Mouse (Mus musculus): ENCODE measurements around the gene Pik3cb. TPM values are rescaled to one million over a fixed set of nuclear protein-coding genes. Genes with fewer than 3 reads are reported as not detected.
A peak's percentile ranks its signal among the peaks of the same experiment; 100 is the strongest.

The Pik3cb gene
- total and polyA plus RNA-seq, 2 experiments from 2014 or later, result 3.8 to 5.8 TPM

DNA sequence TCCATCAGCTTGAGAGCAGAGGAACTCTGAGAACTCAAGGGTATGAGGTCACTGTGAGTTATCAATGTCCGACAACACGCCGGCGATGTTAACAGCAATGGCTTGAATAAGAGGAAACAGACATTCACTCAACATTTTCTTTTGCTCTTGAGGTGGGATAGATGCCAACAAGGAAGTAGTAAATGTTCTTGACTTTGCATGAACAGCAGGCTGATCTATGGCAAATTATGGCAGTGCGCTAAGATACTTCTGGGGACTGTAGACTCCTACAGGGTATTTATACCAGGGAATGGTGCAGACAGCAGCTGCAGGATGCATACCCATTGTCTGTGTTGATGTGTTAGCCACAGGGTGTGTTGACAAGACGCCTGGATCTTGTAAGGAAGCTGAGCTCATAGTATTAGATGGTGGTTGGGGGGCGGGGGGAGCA is 17.8 kb upstream of the Pik3cb start:
- Histone ChIP-seq H3K27ac (ENCODE audit: low read depth, low read length) (no peak overlapping the region), H3K27me3 (ENCODE audit: insufficient read depth, low read length) (no peaks in the 10 kb centered on the region), H3K4me1 (ENCODE audit: insufficient read depth, low read length) (no peaks in the 10 kb centered on the region), H3K9ac (replicated peaks; ENCODE audit: low read length, poor library complexity, severe bottlenecking) (no peak overlapping the region), H3K36me3 (ENCODE audit: insufficient read depth, low read length) (peaks cover 5% of the 10 kb centered on the region; the same call in 1 of the 2 replicates), H3K4me2 (ENCODE audit: low read depth, low read length, poor library complexity, severe bottlenecking) (no peak overlapping the region), H3K4me3 (ENCODE audit: low read depth, low read length) (no peak overlapping the region), H3K9me3 (ENCODE audit: low read length) (no peaks in the 10 kb centered on the region)
- 78% methylated on average over 7 of the region's 7 CpGs for WGBS
- ATAC-seq (ENCODE audit: low FRiP score) (no peak), DNase-seq (ENCODE audit: low spot score) (no peak)
- TF ChIP-seq CTCF (IDR thresholded peaks at IDR 0.05), result no peak

DNA sequence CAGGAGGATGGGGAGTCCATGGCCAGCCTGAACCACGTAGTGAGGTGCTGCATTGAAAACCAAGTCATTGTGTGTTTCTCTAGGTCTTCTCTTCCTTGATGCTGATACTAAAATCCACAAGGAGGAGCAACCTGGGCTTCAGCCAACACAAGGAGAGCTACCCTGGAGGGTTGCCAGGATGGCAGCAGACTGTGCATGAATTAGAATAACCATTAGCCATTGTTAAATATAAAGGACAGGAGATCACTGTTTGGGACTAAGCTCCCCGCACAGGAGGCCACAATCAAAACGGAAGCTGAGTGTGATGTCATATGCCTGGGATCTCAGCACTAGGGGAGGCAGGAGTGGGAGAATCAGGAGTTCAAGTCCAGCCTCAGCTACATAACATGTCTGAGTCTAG is 13.2 kb upstream of the Pik3cb start:
- Histone ChIP-seq H3K4me2 (ENCODE audit: low read depth, low read length, poor library complexity, severe bottlenecking) (no peak overlapping the region), H3K27me3 (ENCODE audit: insufficient read depth, low read length) (no peaks in the 10 kb centered on the region), H3K4me3 (ENCODE audit: low read depth, low read length) (no peak overlapping the region), H3K36me3 (ENCODE audit: insufficient read depth, low read length) (peaks cover 5% of the 10 kb centered on the region; the same call in 1 of the 2 replicates), H3K4me1 (ENCODE audit: insufficient read depth, low read length) (no peaks in the 10 kb centered on the region), H3K27ac (ENCODE audit: low read depth, low read length) (no peak overlapping the region), H3K9ac (replicated peaks; ENCODE audit: low read length, poor library complexity, severe bottlenecking) (no peak overlapping the region), H3K9me3 (ENCODE audit: low read length) (no peaks in the 10 kb centered on the region)
- 9% methylated on average over 3 of the region's 3 CpGs for WGBS
- no peak for TF ChIP-seq CTCF (IDR thresholded peaks at IDR 0.05)
- ATAC-seq (ENCODE audit: low FRiP score) (no peak), DNase-seq (ENCODE audit: low spot score) (peak; percentile 43)

DNA sequence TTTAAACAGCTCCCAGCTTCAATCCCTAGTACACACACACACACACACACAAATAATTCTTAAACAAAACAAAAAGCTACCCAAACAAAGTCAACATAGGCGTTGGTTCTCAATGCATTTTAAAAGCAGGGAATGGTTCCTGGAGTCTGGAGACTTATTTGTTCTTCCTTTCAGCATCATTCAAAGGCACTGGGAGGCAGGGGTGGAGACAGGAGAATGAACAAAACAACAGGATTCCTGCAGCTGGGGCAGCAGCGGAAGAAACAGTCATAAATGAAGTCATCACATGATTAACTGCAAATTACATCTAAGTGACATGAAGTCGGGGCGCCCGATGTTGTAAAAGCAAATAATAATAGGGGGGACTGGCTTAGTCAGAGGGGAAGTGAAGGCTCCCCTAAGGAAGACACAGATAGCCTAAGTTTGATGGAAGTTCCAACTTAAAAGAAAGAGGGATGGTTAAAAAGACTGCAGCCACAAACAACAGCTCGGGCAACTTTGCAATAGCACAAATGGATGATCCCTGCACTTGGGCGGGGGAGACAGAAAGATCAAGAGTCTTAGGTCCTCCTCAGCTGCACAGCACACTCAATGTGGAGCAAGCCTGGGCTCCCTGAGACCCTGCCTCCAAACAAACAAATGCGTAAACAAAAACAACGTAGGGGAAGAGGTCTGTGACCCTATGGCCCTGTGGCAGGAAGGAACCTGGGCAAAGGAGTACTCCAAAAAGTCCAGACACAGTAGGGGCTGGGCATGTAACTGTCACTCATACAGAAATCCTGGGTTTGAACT is 12.5 kb upstream of the Pik3cb start:
- no peak overlapping the region for H3K9ac ChIP-seq (replicated peaks; ENCODE audit: low read length, poor library complexity, severe bottlenecking)
- TF ChIP-seq CTCF (IDR thresholded peaks at IDR 0.05), result no peak
- H3K9me3 ChIP-seq (ENCODE audit: low read length), result no peaks in the 10 kb centered on the region
- ATAC-seq (ENCODE audit: low FRiP score), result no peak
- WGBS, result 34% methylated on average over 9 of the region's 9 CpGs
- H3K36me3 ChIP-seq (ENCODE audit: insufficient read depth, low read length), result peaks cover 5% of the 10 kb centered on the region; the same call in 1 of the 2 replicates
- no peak overlapping the region for H3K4me2 ChIP-seq (ENCODE audit: low read depth, low read length, poor library complexity, severe bottlenecking)
- no peaks in the 10 kb centered on the region for H3K27me3 ChIP-seq (ENCODE audit: insufficient read depth, low read length)
- DNase-seq (ENCODE audit: low spot score), result no peak
- no peak overlapping the region for H3K4me3 ChIP-seq (ENCODE audit: low read depth, low read length)
- H3K27ac ChIP-seq (ENCODE audit: low read depth, low read length), result no peak overlapping the region
- H3K4me1 ChIP-seq (ENCODE audit: insufficient read depth, low read length), result no peaks in the 10 kb centered on the region

DNA sequence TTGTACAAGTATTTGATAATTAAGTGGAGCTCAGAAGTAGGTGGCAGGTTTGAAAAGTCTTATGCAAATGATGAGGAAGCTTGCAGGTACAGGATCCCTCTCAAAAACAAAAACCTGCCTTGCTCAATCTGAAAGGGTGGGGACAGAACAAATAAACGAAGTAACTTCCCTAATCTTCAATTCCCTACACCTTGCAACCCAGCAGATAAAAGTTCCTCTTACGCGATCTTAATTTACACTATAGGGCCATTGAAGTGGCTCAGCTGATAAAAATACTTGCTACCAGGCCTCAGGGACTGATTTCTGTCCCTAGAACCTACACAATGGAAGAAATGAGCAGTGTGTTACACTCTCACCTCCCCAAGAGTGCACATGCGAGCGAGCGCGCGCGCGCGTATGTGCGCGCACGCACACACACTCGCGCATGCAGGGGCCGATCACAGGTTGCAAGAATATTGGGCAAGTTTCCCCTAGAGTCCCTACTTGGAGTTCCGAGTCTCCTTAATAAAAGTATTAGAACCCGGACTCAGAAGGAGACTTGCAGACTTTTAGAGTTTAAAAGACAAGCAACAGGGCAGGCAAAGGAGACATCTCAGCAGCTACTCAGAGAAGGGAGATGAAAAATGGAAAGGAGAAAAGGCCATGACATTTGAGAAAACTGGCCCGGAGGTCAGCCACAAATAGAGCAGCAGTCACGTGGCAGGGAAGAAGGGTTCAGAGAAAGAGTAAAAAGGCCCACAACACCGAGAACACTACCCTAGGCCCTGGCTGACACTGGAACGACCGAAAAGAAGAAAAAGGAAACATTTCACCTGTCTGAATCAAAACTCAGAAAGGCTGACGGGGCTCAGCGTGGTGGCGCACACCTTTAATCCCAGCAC is 6.7 kb upstream of the Pik3cb start:
- ATAC-seq (ENCODE audit: low FRiP score), result no peak

DNA sequence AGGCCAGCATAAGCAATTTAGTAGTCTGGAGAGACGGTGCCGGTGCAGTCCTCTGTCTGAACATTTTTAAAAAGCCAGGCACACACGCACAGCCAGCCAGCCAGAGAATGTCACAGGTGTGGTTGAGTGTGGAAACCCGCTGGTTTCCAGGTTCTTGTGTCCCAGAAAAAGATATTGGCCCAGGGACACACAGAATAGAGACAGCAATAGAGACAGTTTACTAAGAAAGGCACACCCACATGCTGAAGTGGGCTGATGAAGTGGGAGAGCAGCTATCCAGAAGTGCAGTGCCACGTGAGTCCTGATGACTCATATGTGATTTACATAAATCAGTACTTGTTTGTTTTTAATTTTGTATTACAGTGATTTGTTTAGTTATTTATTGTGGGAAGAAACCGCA is 5.3 kb upstream of the Pik3cb start:
- no peaks in the 10 kb centered on the region for H3K9me3 ChIP-seq (ENCODE audit: low read length)
- H3K27me3 ChIP-seq (ENCODE audit: insufficient read depth, low read length), result no peaks in the 10 kb centered on the region
- H3K9ac ChIP-seq (replicated peaks; ENCODE audit: low read length, poor library complexity, severe bottlenecking), result no peak overlapping the region
- no peak overlapping the region for H3K27ac ChIP-seq (ENCODE audit: low read depth, low read length)
- no peaks in the 10 kb centered on the region for H3K4me1 ChIP-seq (ENCODE audit: insufficient read depth, low read length)
- DNase-seq (ENCODE audit: low spot score), result no peak
- WGBS, result 65% methylated on average over 6 of the region's 6 CpGs
- no peak overlapping the region for H3K4me3 ChIP-seq (ENCODE audit: low read depth, low read length)
- H3K4me2 ChIP-seq (ENCODE audit: low read depth, low read length, poor library complexity, severe bottlenecking), result no peak overlapping the region
- no peak for ATAC-seq (ENCODE audit: low FRiP score)
- no peaks in the 10 kb centered on the region for H3K36me3 ChIP-seq (ENCODE audit: insufficient read depth, low read length)
- no peak for TF ChIP-seq CTCF (IDR thresholded peaks at IDR 0.05)

More for the DNA sequence above, 6.7 kb upstream of the Pik3cb start:
- WGBS, result 88% methylated on average over 27 of the region's 27 CpGs
- H3K9ac ChIP-seq (replicated peaks; ENCODE audit: low read length, poor library complexity, severe bottlenecking), result no peak overlapping the region
- no peak overlapping the region for H3K4me3 ChIP-seq (ENCODE audit: low read depth, low read length)
- no peaks in the 10 kb centered on the region for H3K27me3 ChIP-seq (ENCODE audit: insufficient read depth, low read length)
- no peak overlapping the region for H3K4me2 ChIP-seq (ENCODE audit: low read depth, low read length, poor library complexity, severe bottlenecking)
- H3K36me3 ChIP-seq (ENCODE audit: insufficient read depth, low read length), result no peaks in the 10 kb centered on the region
- no peaks in the 10 kb centered on the region for H3K9me3 ChIP-seq (ENCODE audit: low read length)
- DNase-seq (ENCODE audit: low spot score), result no peak
- no peak overlapping the region for H3K27ac ChIP-seq (ENCODE audit: low read depth, low read length)
- H3K4me1 ChIP-seq (ENCODE audit: insufficient read depth, low read length), result no peaks in the 10 kb centered on the region
- no peak for TF ChIP-seq CTCF (IDR thresholded peaks at IDR 0.05)

All from midbrain, postnatal 0 days (tissue).